Mouse (Mus musculus) urinary bladder, postnatal 10 days (tissue): Measurements from ENCODE around the gene Rasgrf2.

ENCODE experiments used
- DNase-seq: peaks from one replicate; pipeline ENCODE4 v3.0.0; 2022; ENCODE audit warnings: low spot score

The Rasgrf2 gene

GRCm38 (mm10) chr13:91880256-91880655, 251.2 kb downstream of the Rasgrf2 start:
- DNase-seq: no peak

DNA sequence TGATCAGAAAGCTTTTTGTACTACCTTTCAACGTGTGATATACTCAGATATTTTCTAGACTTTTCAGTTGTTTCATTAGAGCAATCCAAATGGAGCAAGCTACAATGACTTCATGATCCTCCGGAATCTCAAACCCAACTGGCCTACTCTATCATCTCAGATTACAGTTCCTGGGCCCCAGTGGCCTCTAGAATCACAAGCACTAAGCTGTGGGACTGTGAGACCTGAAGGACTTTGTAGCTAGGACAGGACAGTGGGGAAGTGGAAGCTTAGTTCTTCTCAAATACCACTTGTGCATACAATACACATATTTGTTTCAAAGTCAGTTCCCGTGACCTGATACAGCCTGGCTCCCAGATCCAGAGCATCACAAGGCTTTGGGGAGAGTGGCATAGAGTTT, 253.5 kb downstream of the Rasgrf2 start:
- no peak for DNase-seq

DNA sequence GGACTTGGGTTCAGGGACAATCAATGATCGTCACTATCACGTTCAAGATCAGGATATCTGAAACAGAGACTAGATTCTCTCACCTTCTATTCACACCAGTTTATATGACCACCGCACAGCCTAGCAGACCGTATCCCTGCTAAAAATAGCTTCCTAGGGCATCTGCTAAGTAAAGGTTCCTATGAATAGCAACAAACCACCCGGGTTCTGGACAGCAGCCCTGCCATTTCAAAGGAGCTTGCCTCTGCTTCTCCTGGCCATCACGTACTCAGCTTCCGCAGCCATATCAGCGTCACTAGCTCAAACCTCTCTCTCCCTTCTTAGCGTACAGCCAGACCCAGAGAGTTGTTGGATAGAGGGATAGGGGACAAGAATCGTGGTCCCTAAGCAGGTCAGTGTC, 254.1 kb downstream of the Rasgrf2 start:
- DNase-seq: no peak

DNA sequence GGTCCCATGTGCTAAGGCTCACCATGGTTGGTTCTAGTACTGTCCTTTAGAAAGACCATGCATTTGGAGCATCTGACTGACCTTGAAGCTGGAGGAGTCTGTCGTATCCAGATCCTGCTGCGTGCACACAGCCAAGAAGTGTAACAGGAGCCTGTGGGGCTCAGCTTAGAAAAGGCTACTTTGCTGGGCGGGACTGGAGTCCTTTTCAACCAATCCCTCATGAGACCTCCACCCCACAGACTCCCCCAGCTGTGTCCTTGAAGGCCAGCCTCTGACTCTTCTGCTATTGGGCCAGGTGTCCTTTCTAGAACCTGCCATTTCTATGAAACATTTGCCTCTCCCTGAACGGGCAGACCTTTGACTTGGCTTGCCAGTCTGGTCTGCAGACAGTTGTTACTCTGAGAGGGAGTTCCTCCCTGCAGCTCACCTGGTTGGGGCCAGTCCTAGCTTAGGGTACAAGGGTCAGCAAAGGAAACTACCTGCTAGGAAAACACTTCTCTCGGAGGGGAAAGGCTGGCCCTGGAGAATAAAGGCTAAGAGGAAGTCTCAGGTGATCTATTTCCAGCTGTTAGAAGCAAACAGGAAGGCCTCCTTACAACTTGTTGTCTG, 254.6 kb downstream of the Rasgrf2 start, which contains the start of gene Ckmt2:
Gene Ckmt2 (minus strand): TSS at position 145 of the 609 bp plus-strand sequence.
- no peak for DNase-seq

DNA sequence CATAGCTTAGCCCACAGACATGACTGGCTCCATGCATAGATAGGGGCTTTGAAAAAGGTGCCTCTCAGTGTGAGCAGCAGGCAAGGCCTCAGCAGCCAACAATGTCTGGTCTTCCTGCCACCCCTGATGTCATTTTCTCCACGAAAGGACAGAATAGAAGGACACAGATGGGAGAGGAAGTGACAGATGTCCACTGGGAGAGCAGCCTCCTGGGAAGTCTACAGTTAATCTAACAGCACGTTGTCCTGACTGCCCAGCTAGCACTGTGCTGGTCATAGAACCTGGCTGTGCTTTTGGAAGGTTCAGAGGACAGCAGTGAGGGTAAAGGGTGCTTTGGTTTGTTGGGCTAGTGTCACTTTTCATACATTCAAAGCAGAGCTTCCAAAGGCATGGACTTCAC, 255.9 kb downstream of the Rasgrf2 start:
- DNase-seq: no peak

DNA sequence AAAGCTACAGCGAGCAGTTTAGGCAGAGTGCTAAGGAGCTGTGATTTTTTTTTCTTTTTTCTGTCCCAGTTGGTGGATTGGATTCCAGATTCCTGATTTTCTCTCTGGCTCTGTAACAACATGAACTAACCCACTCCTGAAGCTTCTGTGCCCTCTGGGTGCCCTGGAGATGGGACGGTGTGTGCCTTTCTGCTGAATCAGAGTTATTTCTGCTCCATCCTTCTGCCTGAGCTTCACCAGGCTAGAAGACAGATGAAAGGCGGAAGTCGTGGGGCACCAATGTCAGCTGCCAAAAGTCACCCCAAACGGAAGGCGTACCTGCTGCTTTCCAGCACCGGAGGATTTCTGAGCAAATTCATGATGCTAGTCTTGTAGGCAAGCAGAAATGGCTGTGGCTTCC, 256.9 kb downstream of the Rasgrf2 start:
- no peak for DNase-seq

- no peak for DNase-seq
These were observed 257.6 kb downstream of the Rasgrf2 start for GRCm38 (mm10) chr13:91873734-91874329.

- DNase-seq: no peak
These were observed 262.9 kb downstream of the Rasgrf2 start for GRCm38 (mm10) chr13:91868577-91868976.

GRCm38 (mm10) chr13:91858835-91859234, 272.6 kb downstream of the Rasgrf2 start:
- no peak for DNase-seq

DNA sequence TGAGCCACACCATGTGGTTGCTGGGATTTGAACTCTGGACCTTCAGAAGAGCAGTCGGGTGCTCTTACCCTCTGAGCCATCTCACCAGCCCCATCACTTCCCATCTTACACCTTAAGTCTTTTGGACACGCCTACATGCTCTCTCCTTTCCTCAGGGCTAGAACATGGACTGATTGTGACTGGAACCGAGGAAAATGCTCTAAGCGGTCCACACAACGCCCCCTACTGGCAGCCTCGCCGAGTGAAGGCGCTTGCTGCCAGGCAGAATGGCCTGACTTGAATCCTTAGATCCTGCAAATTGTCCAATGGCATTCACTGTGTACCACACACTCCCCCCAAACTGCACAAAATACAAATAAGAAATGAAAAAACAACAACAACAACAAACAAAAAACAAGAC, 274.0 kb downstream of the Rasgrf2 start:
- DNase-seq: no peak

GRCm38 (mm10) chr13:91854412-91854811, 277.0 kb downstream of the Rasgrf2 start:
- no peak for DNase-seq
